Mouse (Mus musculus) embryonic fibroblast, embryonic 13.5 days (primary cell): ENCODE results near the gene Eci2. TPM values are rescaled to one million over a fixed set of nuclear protein-coding genes. Genes with fewer than 3 reads are reported as not detected.
"Not testable (repeated sequence)": the region's sequence is repeated elsewhere in the genome, so short reads cannot be mapped to it uniquely, and the experiment has no call there.

ENCODE experiments used
- H3K27ac ChIP-seq: 2 replicates; pipeline ENCODE4 v1.5.1; 2012; ENCODE audit warnings: low read length, control low read depth, inconsistent platforms; ENCODE audit not compliant: insufficient read depth
- H3K4me1 ChIP-seq: 2 replicates; pipeline ENCODE4 v1.6.1; 2011; ENCODE audit warnings: low read length; ENCODE audit not compliant: control insufficient read depth, insufficient read depth
- H3K4me3 ChIP-seq: 2 replicates; pipeline ENCODE4 v1.5.1; 2011; ENCODE audit warnings: mild to moderate bottlenecking, control low read depth, low read length; ENCODE audit not compliant: insufficient read depth
- CTCF ChIP-seq: IDR thresholded peaks from 2 replicates; pipeline ENCODE4 v1.5.1; 2011; ENCODE audit warnings: mild to moderate bottlenecking, control low read depth, low read length, moderate library complexity, borderline replicate concordance; ENCODE audit not compliant: insufficient read depth
- POLR2A ChIP-seq: IDR thresholded peaks from 2 replicates; pipeline ENCODE4 v1.6.1; 2011; ENCODE audit warnings: low read depth, mild to moderate bottlenecking, control low read depth, low read length, moderate library complexity
- polyA plus RNA-seq: library from polyadenylated mRNA; stranded (reverse); fragments of >200 nt; gene quantifications from 2 replicates; pipeline ENCODE4 v1.2.4, GENCODE M21; 2011; ENCODE audit warnings: low read depth; ENCODE audit not compliant: missing spikeins, insufficient read length

Eci2 gene
- polyA plus RNA-seq, 1 experiment: 78.9 TPM

DNA sequence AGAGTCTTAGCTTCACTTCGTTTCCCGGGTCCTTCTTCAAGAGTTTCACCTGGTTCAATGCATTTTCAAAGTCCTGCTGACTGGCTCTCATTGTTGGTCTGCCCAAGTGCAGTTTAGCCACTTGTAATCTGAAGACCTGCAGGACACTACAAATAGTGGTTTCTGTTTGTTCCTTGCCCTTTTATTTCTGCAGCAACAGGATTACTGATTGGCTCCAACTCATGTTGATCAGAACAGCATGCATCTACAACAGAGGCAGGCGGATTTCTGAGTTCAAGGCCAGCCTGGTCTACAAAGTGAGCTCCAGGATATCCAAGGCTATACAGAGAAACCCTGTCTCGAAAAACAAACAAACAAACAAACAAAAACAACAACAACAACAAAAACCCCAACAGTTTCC, 33.8 kb downstream of the Eci2 start:
- H3K4me3 ChIP-seq: peak overlapping the region; percentile 59
- peaks cover 7% of the 10 kb centered on the region for H3K4me1 ChIP-seq
- no peak for TF ChIP-seq POLR2A
- no peak for TF ChIP-seq CTCF
- H3K27ac ChIP-seq: 0 out of 2 replicates have a peak overlapping the region, but pooled peaks have one; percentile 44

DNA sequence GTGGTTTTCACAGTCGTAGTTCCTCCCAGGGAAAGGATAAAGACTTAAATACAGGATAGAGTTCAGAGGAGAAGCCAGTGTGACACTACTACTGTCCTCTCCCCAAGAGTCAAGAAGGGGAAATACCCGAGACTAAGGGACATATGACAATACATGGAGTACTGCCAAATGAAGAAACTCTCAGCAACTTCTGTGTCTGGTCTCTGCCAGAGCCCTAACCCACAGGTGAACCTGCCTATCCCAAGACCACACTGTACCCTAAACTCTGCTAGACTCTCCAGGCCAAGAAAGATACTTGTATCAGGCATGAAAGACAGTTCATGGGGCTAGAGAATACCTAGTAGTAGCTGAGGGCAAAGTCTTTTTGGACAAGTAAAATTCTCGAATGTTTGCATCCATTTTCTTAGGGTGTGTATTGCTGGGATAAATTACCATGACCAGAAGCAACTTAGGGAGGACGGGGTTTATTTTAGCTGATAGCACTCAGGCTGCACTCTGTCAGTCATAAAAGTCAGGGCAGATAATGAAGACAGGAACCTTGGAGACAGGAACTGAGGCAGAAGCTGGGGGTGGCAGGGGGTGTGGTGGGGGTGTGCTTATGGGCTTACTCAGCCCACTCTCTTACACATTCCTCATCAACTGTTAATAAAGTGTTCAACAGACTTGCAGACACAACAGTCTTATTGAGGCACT, 35.2 kb downstream of the Eci2 start:
- TF ChIP-seq POLR2A (no peak), CTCF (no peak)
- H3K27ac ChIP-seq: no peak overlapping the region
- no peak overlapping the region for H3K4me3 ChIP-seq
- peaks cover 7% of the 10 kb centered on the region for H3K4me1 ChIP-seq

DNA sequence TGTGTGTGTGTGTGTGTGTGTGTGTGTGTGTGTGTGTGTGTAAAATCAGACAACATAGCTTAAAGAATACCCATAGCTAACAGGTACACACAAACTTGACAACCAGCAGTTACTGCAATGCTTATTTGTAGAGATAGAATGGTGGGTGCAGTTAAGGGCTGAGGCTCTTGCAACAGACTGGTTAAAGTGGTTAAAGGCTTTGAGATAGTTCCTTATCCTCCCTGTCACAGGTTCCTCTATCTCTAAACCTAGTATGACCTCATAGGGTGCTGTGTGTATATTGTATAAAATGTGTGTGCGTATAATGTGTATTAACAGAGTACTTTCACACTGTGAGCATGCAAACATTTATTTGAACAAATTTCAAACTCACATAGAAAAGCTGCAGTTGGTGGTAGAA, 43.4 kb downstream of the Eci2 start:
- not testable (repeated sequence) for H3K4me1 ChIP-seq, H3K27ac ChIP-seq, H3K4me3 ChIP-seq

DNA sequence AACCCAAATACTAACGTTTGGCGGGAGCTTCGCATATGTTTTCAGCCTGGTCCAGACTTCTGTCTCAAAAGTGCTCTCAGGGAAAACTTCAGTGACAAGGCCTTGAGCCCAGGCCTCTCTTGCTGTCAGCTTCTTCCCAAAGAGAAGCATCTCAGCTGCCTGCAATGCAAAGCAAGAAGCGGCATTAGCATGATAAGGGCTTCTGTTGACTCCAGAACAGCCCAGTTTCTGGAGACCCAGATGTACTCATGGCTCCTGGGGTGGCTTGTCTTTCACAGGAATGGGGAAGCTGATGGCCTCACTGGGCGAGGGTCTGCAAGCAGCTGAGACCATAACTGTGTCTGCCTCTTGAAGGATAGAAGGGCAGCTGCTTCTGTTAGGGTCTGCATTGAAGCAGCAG, 48.3 kb downstream of the Eci2 start:
- H3K4me1 ChIP-seq, H3K27ac ChIP-seq, H3K4me3 ChIP-seq: not testable (repeated sequence)

DNA sequence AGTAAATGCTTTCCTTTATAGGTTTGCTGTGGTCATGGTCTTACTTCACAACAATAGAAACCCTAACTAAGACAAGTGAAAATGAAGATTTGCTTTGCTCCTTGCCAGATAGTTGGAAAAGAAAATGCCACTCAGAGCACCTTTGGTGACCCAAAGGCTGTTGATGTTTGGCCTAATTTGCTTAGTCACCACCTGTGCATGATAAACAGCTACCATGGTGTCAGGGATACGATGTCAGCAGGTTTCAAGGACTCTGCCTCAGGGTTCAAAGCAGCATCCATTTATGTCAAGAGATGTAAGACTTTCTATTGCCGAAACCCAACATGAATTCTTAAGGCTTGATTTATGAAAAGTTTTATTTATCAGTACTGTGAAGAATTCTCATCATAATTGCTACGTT, 49.5 kb downstream of the Eci2 start:
- no peak overlapping the region for H3K4me3 ChIP-seq
- TF ChIP-seq POLR2A (no peak), CTCF (no peak)
- H3K4me1 ChIP-seq: no peaks in the 10 kb centered on the region
- H3K27ac ChIP-seq: no peak overlapping the region

DNA sequence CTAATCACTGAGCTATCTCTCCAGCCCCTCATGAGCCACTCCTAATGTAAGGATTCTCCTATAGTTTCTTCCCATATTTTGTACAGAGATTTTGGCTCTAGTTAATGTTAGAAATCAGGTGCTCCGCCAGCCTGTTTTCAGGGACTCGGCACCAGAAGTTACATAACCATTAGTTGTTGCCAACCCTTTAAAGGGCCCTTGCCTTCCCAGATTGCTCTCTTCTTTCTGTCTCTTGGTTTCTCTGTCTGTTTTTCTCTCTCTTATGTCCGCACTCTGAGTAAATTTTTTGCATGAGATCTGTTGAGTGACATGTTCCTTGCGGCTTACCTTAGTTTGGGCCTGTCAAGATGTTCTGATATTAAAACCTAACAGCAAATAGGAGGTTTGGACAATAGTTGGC, 50.8 kb downstream of the Eci2 start:
- Histone ChIP-seq H3K27ac (no peak overlapping the region), H3K4me3 (no peak overlapping the region), H3K4me1 (no peaks in the 10 kb centered on the region)
- no peak for TF ChIP-seq CTCF
- TF ChIP-seq POLR2A: no peak

DNA sequence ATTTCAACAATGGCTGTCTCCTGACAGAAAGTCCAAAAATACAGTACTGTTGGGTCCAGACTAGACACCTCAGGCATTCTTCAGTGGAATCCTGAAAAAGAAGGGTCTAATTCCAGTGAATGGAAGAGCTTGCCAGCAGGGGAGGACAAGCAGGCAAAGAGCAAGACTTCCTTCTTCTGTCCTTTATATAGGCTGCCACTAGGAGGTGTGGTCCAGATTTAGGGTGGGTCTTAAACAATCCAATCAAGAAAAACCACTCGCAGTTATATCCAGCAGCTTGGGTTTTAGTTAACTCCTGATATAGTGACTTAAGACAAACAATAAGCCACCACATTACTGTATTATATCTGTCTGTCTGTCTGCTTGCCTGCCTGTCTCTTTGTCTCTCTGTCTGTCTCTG, 53.1 kb downstream of the Eci2 start:
- TF ChIP-seq POLR2A (no peak), CTCF (no peak)
- H3K27ac ChIP-seq: no peak overlapping the region
- H3K4me3 ChIP-seq: no peak overlapping the region
- H3K4me1 ChIP-seq: no peaks in the 10 kb centered on the region

DNA sequence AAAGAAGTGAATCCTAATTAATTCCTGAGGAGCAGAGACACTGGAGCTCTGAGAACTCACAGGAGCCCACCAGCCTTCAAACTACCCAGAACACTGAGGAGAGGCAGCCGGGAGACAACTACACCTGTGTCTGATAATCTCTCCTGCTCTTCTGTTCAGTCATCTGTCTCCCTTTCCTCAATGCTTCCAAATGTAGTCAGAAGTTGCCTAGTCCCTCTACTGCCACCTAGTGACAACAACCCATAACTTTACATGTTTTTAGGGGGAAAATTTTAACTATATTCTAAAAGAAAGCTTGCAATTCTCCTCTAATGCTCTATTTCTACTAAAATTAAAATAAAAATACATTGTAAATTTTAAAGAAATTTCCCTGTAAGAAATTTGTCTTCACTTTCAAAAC, 53.7 kb downstream of the Eci2 start:
- TF ChIP-seq POLR2A (no peak), CTCF (no peak)
- no peak overlapping the region for H3K4me3 ChIP-seq
- no peak overlapping the region for H3K27ac ChIP-seq
- no peaks in the 10 kb centered on the region for H3K4me1 ChIP-seq

DNA sequence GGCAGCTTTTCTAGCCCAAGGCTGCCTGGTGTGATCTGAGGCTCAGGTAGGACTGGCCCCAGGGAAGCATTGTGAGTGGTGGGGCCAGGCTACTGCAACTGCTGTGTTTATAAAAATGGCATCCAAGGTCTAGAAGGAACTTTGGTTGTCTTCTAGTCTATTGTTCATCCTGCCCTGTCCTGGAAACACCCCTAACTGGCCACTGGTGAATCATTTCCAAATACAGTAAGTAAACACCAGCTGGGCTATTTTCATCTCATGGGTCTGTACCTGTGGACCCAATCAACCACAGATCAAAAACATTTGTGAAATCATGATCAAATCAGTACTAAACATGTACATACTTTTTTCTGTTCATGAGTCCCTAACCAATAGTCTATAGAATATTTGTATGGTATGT, 54.4 kb downstream of the Eci2 start:
- not testable (repeated sequence) for H3K4me1 ChIP-seq, H3K4me3 ChIP-seq

DNA sequence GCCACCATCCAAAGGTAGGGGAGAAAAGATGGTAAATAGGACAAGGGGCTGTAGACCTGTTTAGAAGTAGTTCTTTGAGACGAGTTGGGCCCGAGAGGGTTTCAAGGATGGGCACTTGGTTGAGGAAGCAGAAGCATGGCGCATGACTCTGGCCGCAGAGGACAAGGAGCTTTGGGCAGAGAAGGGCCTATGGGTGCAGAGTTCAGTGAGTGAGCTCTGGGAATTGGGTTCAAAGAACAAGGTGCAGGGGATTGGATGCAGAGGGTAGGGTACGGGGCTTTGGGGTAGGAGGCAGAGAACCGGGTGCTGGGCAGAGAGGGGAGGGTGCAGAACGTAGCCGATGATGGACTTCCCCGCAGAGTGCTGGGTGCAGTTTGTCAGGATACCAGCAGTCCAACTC, 61.2 kb downstream of the Eci2 start:
- not testable (repeated sequence) for H3K4me1 ChIP-seq, H3K27ac ChIP-seq, H3K4me3 ChIP-seq

More for the DNA sequence above, 54.4 kb downstream of the Eci2 start:
- not testable (repeated sequence) for H3K27ac ChIP-seq

DNA sequence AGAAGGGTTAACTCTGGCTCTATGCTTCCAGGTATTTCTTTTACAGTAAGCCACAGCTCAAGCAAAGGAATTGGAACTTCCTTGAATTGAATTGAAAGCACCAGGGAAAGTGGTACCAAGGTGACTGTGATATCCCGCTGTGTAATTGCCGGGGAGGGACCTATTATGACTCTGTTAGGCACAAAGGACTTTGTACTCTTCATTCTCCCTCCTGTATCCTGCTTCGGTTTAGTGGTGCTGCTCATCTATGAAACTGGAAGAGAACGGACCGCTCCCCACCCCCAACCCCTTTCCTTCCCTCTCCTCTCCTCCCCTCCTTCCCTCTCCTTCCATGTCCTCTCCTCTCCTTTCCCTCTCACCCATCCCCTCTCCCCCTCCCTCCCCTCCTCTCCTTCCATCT, 62.0 kb downstream of the Eci2 start:
- Histone ChIP-seq H3K27ac (no peak overlapping the region), H3K4me3 (no peak overlapping the region), H3K4me1 (0 out of 2 replicates have a peak, but pooled peaks cover 3% of the 10 kb centered on the region)
- TF ChIP-seq CTCF (no peak), POLR2A (no peak)

DNA sequence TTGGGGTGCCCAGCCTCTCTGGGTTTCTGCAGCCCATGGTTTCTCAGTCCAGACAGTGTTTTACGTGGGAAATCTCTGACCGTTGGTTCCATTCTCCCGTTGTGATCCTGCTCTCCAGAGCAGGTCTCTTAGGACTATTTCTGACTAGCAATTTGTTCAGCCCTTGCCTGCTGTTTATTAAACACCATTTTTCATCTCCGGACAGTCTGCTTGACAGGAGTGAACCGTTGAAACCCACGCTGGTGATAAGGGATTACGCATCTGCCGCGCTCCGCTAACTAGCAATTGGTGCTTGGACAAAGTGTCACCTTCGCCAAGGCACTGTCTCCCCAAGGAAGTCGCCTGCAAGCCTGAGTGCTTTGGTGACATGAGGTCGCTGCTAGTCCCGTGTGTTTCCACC, 62.5 kb downstream of the Eci2 start:
- TF ChIP-seq CTCF (no peak), POLR2A (no peak)
- Histone ChIP-seq H3K4me1 (0 out of 2 replicates have a peak, but pooled peaks cover 3% of the 10 kb centered on the region), H3K4me3 (peak overlapping the region; percentile 52; the same call in 1 of the 2 replicates), H3K27ac (no peak overlapping the region)
